Mouse (Mus musculus) lung, postnatal 0 days (tissue): Measurements from ENCODE around the gene Cdrt4. TPM values are rescaled to one million over a fixed set of nuclear protein-coding genes. Genes with fewer than 3 reads are reported as not detected.
A peak's percentile ranks its signal among the peaks of the same experiment; 100 is the strongest.

Source experiments
- ATAC-seq: fragments of 200-750 bp; cut with Nextera tagmentation; 2 replicates; pipeline ENCODE4 v1.8.0; 2017; ENCODE audit warnings: moderate library complexity
- DNase-seq: peaks from one replicate; pipeline ENCODE4 v3.0.0-alpha.2; 2016; ENCODE audit warnings: low spot score
- H3K27ac ChIP-seq: fragments of 300-500 bp; sonication (generic); 2 replicates; pipeline ENCODE4 v1.5.1; 2014; ENCODE audit warnings: antibody characterized with exemption, mild to moderate bottlenecking, low read length, mixed read lengths
- H3K27me3 ChIP-seq: fragments of 300-500 bp; sonication (generic); replicated peaks from 2 replicates; pipeline ENCODE4 v1.6.1; 2014; ENCODE audit warnings: low read length, mixed read lengths; ENCODE audit not compliant: insufficient read depth
- H3K36me3 ChIP-seq: fragments of 300-500 bp; sonication (generic); 2 replicates; pipeline ENCODE4 v1.6.1; 2014; ENCODE audit warnings: low read length, mixed read lengths; ENCODE audit not compliant: insufficient read depth
- H3K4me1 ChIP-seq: fragments of 300-500 bp; sonication (generic); 2 replicates; pipeline ENCODE4 v1.6.1; 2014; ENCODE audit warnings: antibody characterized with exemption, low read depth, low read length, mixed read lengths; ENCODE audit not compliant: insufficient read depth
- H3K4me2 ChIP-seq: fragments of 300-500 bp; sonication (generic); replicated peaks from 2 replicates; pipeline ENCODE4 v1.6.1; 2014; ENCODE audit warnings: low read depth, mild to moderate bottlenecking, low read length, moderate library complexity, mixed read lengths
- H3K4me3 ChIP-seq: fragments of 300-500 bp; sonication (generic); 2 replicates; pipeline ENCODE4 v1.5.1; 2014; ENCODE audit warnings: low read depth, low read length
- H3K9ac ChIP-seq: fragments of 300-500 bp; sonication (generic); replicated peaks from 2 replicates; pipeline ENCODE4 v1.6.1; 2014; ENCODE audit warnings: low read depth, mild to moderate bottlenecking
- H3K9me3 ChIP-seq: fragments of 300-500 bp; sonication (generic); 2 replicates; pipeline ENCODE4 v1.6.1; 2016; ENCODE audit warnings: low read length, mixed read lengths
- CTCF ChIP-seq: IDR thresholded peaks from 2 replicates; pipeline ENCODE4 v1.5.1; 2016; ENCODE audit warnings: antibody characterized with exemption, mild to moderate bottlenecking
- EP300 ChIP-seq: IDR thresholded peaks from 2 replicates; pipeline ENCODE4 v1.6.1; 2016; ENCODE audit warnings: antibody characterized with exemption, mild to moderate bottlenecking, control low read depth
- WGBS: fragments of 180-500 bp; shearing (Covaris S2); extraction: QIAGEN DNeasy Blood & Tissue Kit; methylation state at CpG from one replicate; pipeline ENCODE4 v1.1.7; 2014; 5-methylcytosine and 5-hydroxymethylcytosine counted together
- polyA plus RNA-seq: library from polyadenylated mRNA; unstranded; fragments of >200 nt; fragmentation: Nextera tagmentation; extraction: Ambion mirVana; gene quantifications from 2 replicates; pipeline ENCODE4 v1.2.1, GENCODE M21; 2015

Gene Cdrt4
- polyA plus RNA-seq, 1 experiment from 2014 or later, result 0.23 TPM

- no peaks in the 10 kb centered on the region for H3K27me3 ChIP-seq
- DNase-seq (peak; percentile 31), ATAC-seq (no peak)
- no peaks in the 10 kb centered on the region for H3K9me3 ChIP-seq
- H3K36me3 ChIP-seq, result no peaks in the 10 kb centered on the region
- H3K4me2 ChIP-seq, result no peak overlapping the region
- no peaks in the 10 kb centered on the region; the same call in 1 of the 2 replicates for H3K4me1 ChIP-seq
- no peak for TF ChIP-seq EP300
- TF ChIP-seq CTCF, result no peak
- H3K27ac ChIP-seq, result no peak overlapping the region
- no peak overlapping the region for H3K4me3 ChIP-seq
- WGBS, result 43% methylated on average over 6 of the region's 6 CpGs
- no peak overlapping the region for H3K9ac ChIP-seq
Observed at GRCm38 (mm10) chr11:62924091-62924761, 26.8 kb upstream of the Cdrt4 start.

GRCm38 (mm10) chr11:62929799-62930198, 21.2 kb upstream of the Cdrt4 start:
- no peaks in the 10 kb centered on the region for H3K9me3 ChIP-seq
- H3K9ac ChIP-seq, result no peak overlapping the region
- DNase-seq (peak; percentile 64), ATAC-seq (peak; percentile 93)
- no peaks in the 10 kb centered on the region for H3K27me3 ChIP-seq
- no peak overlapping the region for H3K27ac ChIP-seq
- H3K4me1 ChIP-seq, result no peaks in the 10 kb centered on the region; the same call in 1 of the 2 replicates
- H3K4me2 ChIP-seq, result no peak overlapping the region
- TF ChIP-seq EP300 (peak; percentile 93), CTCF (0 out of 2 replicates have a peak, but pooled peaks have one; percentile 32)
- 27% methylated on average over 3 of the region's 3 CpGs for WGBS
- no peaks in the 10 kb centered on the region for H3K36me3 ChIP-seq
- no peak overlapping the region for H3K4me3 ChIP-seq

GRCm38 (mm10) chr11:62930574-62930973, 20.4 kb upstream of the Cdrt4 start:
- peak; percentile 42 for DNase-seq
- H3K27me3 ChIP-seq, result no peaks in the 10 kb centered on the region
- H3K36me3 ChIP-seq, result no peaks in the 10 kb centered on the region
- no peaks in the 10 kb centered on the region for H3K9me3 ChIP-seq
- 0 out of 2 replicates have a peak overlapping the region, but pooled peaks have one; percentile 20 for H3K27ac ChIP-seq
- H3K4me2 ChIP-seq, result no peak overlapping the region
- H3K4me3 ChIP-seq, result no peak overlapping the region
- TF ChIP-seq CTCF (no peak), EP300 (peak; percentile 35; the same call in 1 of the 2 replicates)
- H3K9ac ChIP-seq, result no peak overlapping the region
- WGBS, result 59% methylated on average over 4 of the region's 4 CpGs
- peak; percentile 37 for ATAC-seq
- no peaks in the 10 kb centered on the region; the same call in 1 of the 2 replicates for H3K4me1 ChIP-seq

GRCm38 (mm10) chr11:62931141-62931540, 19.9 kb upstream of the Cdrt4 start:
- ATAC-seq, result no peak

GRCm38 (mm10) chr11:62933099-62933498, 17.9 kb upstream of the Cdrt4 start:
- H3K27me3 ChIP-seq, result no peaks in the 10 kb centered on the region
- ATAC-seq, result no peak
- no peaks in the 10 kb centered on the region for H3K36me3 ChIP-seq
- no peak overlapping the region for H3K27ac ChIP-seq
- H3K9ac ChIP-seq, result no peak overlapping the region
- H3K9me3 ChIP-seq, result no peaks in the 10 kb centered on the region
- WGBS, result 90% methylated on average over 9 of the region's 9 CpGs
- no peak for TF ChIP-seq EP300
- peak; percentile 35 for TF ChIP-seq CTCF
- no peak for DNase-seq
- no peak overlapping the region for H3K4me2 ChIP-seq
- no peaks in the 10 kb centered on the region; the same call in 1 of the 2 replicates for H3K4me1 ChIP-seq
- H3K4me3 ChIP-seq, result no peak overlapping the region

More at GRCm38 (mm10) chr11:62931141-62931540, 19.9 kb upstream of the Cdrt4 start:
- Histone ChIP-seq H3K27me3 (no peaks in the 10 kb centered on the region), H3K4me3 (no peak overlapping the region), H3K36me3 (no peaks in the 10 kb centered on the region), H3K27ac (no peak overlapping the region), H3K4me2 (no peak overlapping the region), H3K9me3 (no peaks in the 10 kb centered on the region), H3K9ac (no peak overlapping the region), H3K4me1 (no peaks in the 10 kb centered on the region; the same call in 1 of the 2 replicates)
- 56% methylated on average over 5 of the region's 5 CpGs for WGBS
- no peak for DNase-seq
- no peak for TF ChIP-seq EP300
- TF ChIP-seq CTCF, result no peak

- H3K4me1 ChIP-seq, result no peaks in the 10 kb centered on the region; the same call in 1 of the 2 replicates
- no peak overlapping the region for H3K27ac ChIP-seq
- H3K36me3 ChIP-seq, result no peaks in the 10 kb centered on the region
- H3K4me3 ChIP-seq, result no peak overlapping the region
- TF ChIP-seq EP300 (no peak), CTCF (no peak)
- H3K4me2 ChIP-seq, result no peak overlapping the region
- H3K9ac ChIP-seq, result no peak overlapping the region
- no peaks in the 10 kb centered on the region for H3K27me3 ChIP-seq
- ATAC-seq (no peak), DNase-seq (peak; percentile 29)
- H3K9me3 ChIP-seq, result no peaks in the 10 kb centered on the region
- WGBS, result 73% methylated on average over 11 of the region's 11 CpGs
Observed at GRCm38 (mm10) chr11:62934795-62935514, 16.0 kb upstream of the Cdrt4 start.
